Mouse (Mus musculus): ENCODE data around the gene Cbfb. TPM values are rescaled to one million over a fixed set of nuclear protein-coding genes. Genes with fewer than 3 reads are reported as not detected.

Gene Cbfb
- polyA plus RNA-seq, 1 experiment from 2014 or later: 52.9 TPM

Other genes with a start within 250 kb of the Cbfb start
- 0.09 TPM in 2 replicates for gene Ces2e, start 244.4 kb upstream of the Cbfb start, polyA plus RNA-seq (2014; fragmentation: Nextera tagmentation; extraction: Ambion mirVana)
- gene Ces2f, start 223.3 kb upstream of the Cbfb start, polyA plus RNA-seq (2014; fragmentation: Nextera tagmentation; extraction: Ambion mirVana): not detected in 2 replicates
- gene Ces2g, start 209.0 kb upstream of the Cbfb start, polyA plus RNA-seq (2014; fragmentation: Nextera tagmentation; extraction: Ambion mirVana): 2.3 and 3.4 TPM in 2 replicates
- not detected in 2 replicates for gene Ces2h, start 169.8 kb upstream of the Cbfb start, polyA plus RNA-seq (2014; fragmentation: Nextera tagmentation; extraction: Ambion mirVana)
- gene Ces3a, start 122.1 kb upstream of the Cbfb start, polyA plus RNA-seq (2014; fragmentation: Nextera tagmentation; extraction: Ambion mirVana): not detected in 2 replicates
- 0.12 TPM in 2 replicates for gene Ces3b, start 86.9 kb upstream of the Cbfb start, polyA plus RNA-seq (2014; fragmentation: Nextera tagmentation; extraction: Ambion mirVana)
- gene Ces4a, start 38.9 kb upstream of the Cbfb start, polyA plus RNA-seq (2014; fragmentation: Nextera tagmentation; extraction: Ambion mirVana): not detected in 2 replicates
- gene D230025D16Rik, start 54.5 kb downstream of the Cbfb start, polyA plus RNA-seq (2014; fragmentation: Nextera tagmentation; extraction: Ambion mirVana): 21.2 and 21.8 TPM in 2 replicates
- 11.5 and 15.0 TPM in 2 replicates for gene B3gnt9, start 84.5 kb downstream of the Cbfb start, polyA plus RNA-seq (2014; fragmentation: Nextera tagmentation; extraction: Ambion mirVana)
- gene Tradd, start 93.9 kb downstream of the Cbfb start, polyA plus RNA-seq (2014; fragmentation: Nextera tagmentation; extraction: Ambion mirVana): 15.2 and 18.0 TPM in 2 replicates
- gene Fbxl8, start 94.0 kb downstream of the Cbfb start, polyA plus RNA-seq (2014; fragmentation: Nextera tagmentation; extraction: Ambion mirVana): 2.9 and 4.0 TPM in 2 replicates
- 0.27 TPM in 1 of 2 replicates, not detected in the other for gene Hsf4, start 99.1 kb downstream of the Cbfb start, polyA plus RNA-seq (2014; fragmentation: Nextera tagmentation; extraction: Ambion mirVana)
- gene Nol3, start 105.5 kb downstream of the Cbfb start, polyA plus RNA-seq (2014; fragmentation: Nextera tagmentation; extraction: Ambion mirVana): 2.9 and 3.4 TPM in 2 replicates
- gene 4931428F04Rik, start 119.2 kb downstream of the Cbfb start, polyA plus RNA-seq (2014; fragmentation: Nextera tagmentation; extraction: Ambion mirVana): 4.0 and 7.2 TPM in 2 replicates
- 13.7 and 14.7 TPM in 2 replicates for gene Exoc3l, start 125.4 kb downstream of the Cbfb start, polyA plus RNA-seq (2014; fragmentation: Nextera tagmentation; extraction: Ambion mirVana)
- gene E2f4, start 127.0 kb downstream of the Cbfb start, polyA plus RNA-seq (2014; fragmentation: Nextera tagmentation; extraction: Ambion mirVana): 50.3 and 51.3 TPM in 2 replicates
- 3.4 TPM in 2 replicates for gene Elmo3, start 134.9 kb downstream of the Cbfb start, polyA plus RNA-seq (2014; fragmentation: Nextera tagmentation; extraction: Ambion mirVana)
- 1.2 and 1.4 TPM in 2 replicates for gene Lrrc29, start 155.6 kb downstream of the Cbfb start, polyA plus RNA-seq (2014; fragmentation: Nextera tagmentation; extraction: Ambion mirVana)
- 81.1 and 88.6 TPM in 2 replicates for gene Tmem208, start 155.7 kb downstream of the Cbfb start, polyA plus RNA-seq (2014; fragmentation: Nextera tagmentation; extraction: Ambion mirVana)
- 2.2 and 2.3 TPM in 2 replicates for gene Fhod1, start 177.3 kb downstream of the Cbfb start, polyA plus RNA-seq (2014; fragmentation: Nextera tagmentation; extraction: Ambion mirVana)
- 0.90 and 1.3 TPM in 2 replicates for gene Slc9a5, start 178.2 kb downstream of the Cbfb start, polyA plus RNA-seq (2014; fragmentation: Nextera tagmentation; extraction: Ambion mirVana)
- gene Plekhg4, start 202.6 kb downstream of the Cbfb start, polyA plus RNA-seq (2014; fragmentation: Nextera tagmentation; extraction: Ambion mirVana): 0.11 and 0.23 TPM in 2 replicates
- not detected in 2 replicates for gene Kctd19, start 242.8 kb downstream of the Cbfb start, polyA plus RNA-seq (2014; fragmentation: Nextera tagmentation; extraction: Ambion mirVana)
- gene Lrrc36, start 242.9 kb downstream of the Cbfb start, polyA plus RNA-seq (2014; fragmentation: Nextera tagmentation; extraction: Ambion mirVana): 0.12 and 0.38 TPM in 2 replicates

Data from heart, embryonic 14.5 days (tissue).